Mouse (Mus musculus) MEL (cell line): ENCODE data around the gene Grin2d. TPM values are rescaled to one million over a fixed set of nuclear protein-coding genes. Genes with fewer than 3 reads are reported as not detected.

Source experiments
- DNase-seq: peaks from one replicate; pipeline ENCODE4 v3.0.0; 2011; ENCODE audit warnings: low read depth, low spot score
- H3K27ac ChIP-seq: 2 replicates; pipeline ENCODE4 v1.5.1; 2012; ENCODE audit warnings: low read depth, mild to moderate bottlenecking, control low read depth, low read length, moderate library complexity; ENCODE audit not compliant: control insufficient read depth
- H3K27me3 ChIP-seq, 2 experiments: fragments of 150-350 bp in 1 of 2; sonication (generic) in 1 of 2; 2 replicates each; pipeline ENCODE4 v1.6.1; 2012; ENCODE audit warnings: low read length in 2 of 2, mild to moderate bottlenecking in 2 of 2, improper control_type of control experiment in 1 of 2, moderate library complexity in 1 of 2; ENCODE audit not compliant: insufficient read depth in 2 of 2, control insufficient read depth in 1 of 2
- H3K36me3 ChIP-seq, 2 experiments: 2 replicates each; pipeline ENCODE4 v1.6.1; 2012 to 2014; ENCODE audit warnings: low read length in 2 of 2, improper control_type of control experiment in 1 of 2, inconsistent platforms in 1 of 2, mild to moderate bottlenecking in 1 of 2; ENCODE audit not compliant: insufficient read depth in 2 of 2, control insufficient read depth in 1 of 2
- H3K4me1 ChIP-seq, 2 experiments: fragments of 150-350 bp in 1 of 2; sonication (generic) in 1 of 2; 2 replicates each; pipeline ENCODE4 v1.6.1; 2012; ENCODE audit warnings: low read length in 2 of 2, improper control_type of control experiment in 1 of 2, mild to moderate bottlenecking in 1 of 2; ENCODE audit not compliant: insufficient read depth in 2 of 2, control insufficient read depth in 1 of 2
- H3K4me3 ChIP-seq, 2 experiments: fragments of 150-350 bp in 1 of 2; sonication (generic) in 1 of 2; 2 replicates each; pipeline ENCODE4 v1.5.1; 2012; ENCODE audit warnings: low read depth in 2 of 2, low read length in 2 of 2, mild to moderate bottlenecking in 2 of 2, moderate library complexity in 2 of 2, control low read depth in 1 of 2, improper control_type of control experiment in 1 of 2; ENCODE audit not compliant: control insufficient read depth in 1 of 2, insufficient read depth in 1 of 2
- H3K79me2 ChIP-seq: 2 replicates; pipeline ENCODE4 v1.6.1; 2012; ENCODE audit warnings: mild to moderate bottlenecking, low read length, moderate library complexity; ENCODE audit not compliant: control insufficient read depth, poor library complexity, insufficient read depth
- H3K9ac ChIP-seq: 2 replicates; pipeline ENCODE4 v1.6.1; 2012; ENCODE audit warnings: low read depth, mild to moderate bottlenecking, control low read depth, low read length, moderate library complexity; ENCODE audit not compliant: control insufficient read depth, poor library complexity, severe bottlenecking
- H3K9me3 ChIP-seq: fragments of 150-350 bp; sonication (generic); replicated peaks from 2 replicates; pipeline ENCODE4 v1.6.1; 2012; ENCODE audit warnings: mild to moderate bottlenecking, low read length, improper control_type of control experiment, moderate library complexity; ENCODE audit not compliant: insufficient read depth
- CTCF ChIP-seq, 3 experiments: IDR thresholded peaks in 2 of 3; conservative IDR thresholded peaks in 1 of 3; 2 replicates each; pipeline ENCODE4 v1.5.1; 2011 to 2012; ENCODE audit warnings: low read length in 3 of 3, low read depth in 2 of 3, mild to moderate bottlenecking in 2 of 3, improper control_type of control experiment in 1 of 3, inconsistent platforms in 1 of 3, mixed read lengths in 1 of 3, moderate library complexity in 1 of 3; ENCODE audit not compliant: control insufficient read depth in 1 of 3, insufficient read depth in 1 of 3, poor library complexity in 1 of 3, severe bottlenecking in 1 of 3
- E2F4 ChIP-seq: IDR thresholded peaks from 2 replicates; pipeline ENCODE4 v1.6.1; 2011; ENCODE audit warnings: low read depth, low read length, improper control_type of control experiment, borderline replicate concordance
- ELF1 ChIP-seq: IDR thresholded peaks from 2 replicates; pipeline ENCODE4 v1.6.1; 2014; ENCODE audit warnings: low read depth, mild to moderate bottlenecking, inconsistent platforms, low read length, improper control_type of control experiment, moderate library complexity
- EP300 ChIP-seq, 2 experiments: IDR thresholded peaks; 2 replicates each; pipeline ENCODE4 v1.6.1; 2011; ENCODE audit warnings: improper control_type of control experiment in 2 of 2, low read length in 2 of 2, low read depth in 1 of 2, mild to moderate bottlenecking in 1 of 2
- ETS1 ChIP-seq: IDR thresholded peaks from 2 replicates; pipeline ENCODE4 v1.6.1; 2012; ENCODE audit warnings: low read depth, mild to moderate bottlenecking, inconsistent platforms, low read length, improper control_type of control experiment, moderate library complexity
- GATA1 ChIP-seq: IDR thresholded peaks from 2 replicates; pipeline ENCODE4 v1.6.1; 2011; ENCODE audit warnings: low read depth, low read length, improper control_type of control experiment
- HCFC1 ChIP-seq: IDR thresholded peaks from 2 replicates; pipeline ENCODE4 v1.6.1; 2012; ENCODE audit warnings: low read depth, mild to moderate bottlenecking, inconsistent platforms, low read length, improper control_type of control experiment, moderate library complexity
- JUND ChIP-seq: IDR thresholded peaks from 2 replicates; pipeline ENCODE4 v1.6.1; 2011; ENCODE audit warnings: low read depth, mild to moderate bottlenecking, improper control_type of control experiment, low read length
- KAT2A ChIP-seq: conservative IDR thresholded peaks from 2 replicates; pipeline ENCODE4 v1.6.1; 2012; ENCODE audit warnings: low read depth, low read length, improper control_type of control experiment, inconsistent platforms
- MAZ ChIP-seq: IDR thresholded peaks from 2 replicates; pipeline ENCODE4 v1.6.1; 2012; ENCODE audit warnings: low read depth, mild to moderate bottlenecking, inconsistent platforms, low read length, improper control_type of control experiment
- MXI1 ChIP-seq: IDR thresholded peaks from 2 replicates; pipeline ENCODE4 v1.6.1; 2011; ENCODE audit warnings: mild to moderate bottlenecking, low read depth, low read length, improper control_type of control experiment
- MYB ChIP-seq: IDR thresholded peaks from 2 replicates; pipeline ENCODE4 v1.6.1; 2011; ENCODE audit warnings: mild to moderate bottlenecking, low read depth, low read length, improper control_type of control experiment
- MYC ChIP-seq: IDR thresholded peaks from 2 replicates; pipeline ENCODE4 v1.6.1; 2011; ENCODE audit warnings: low read depth, mild to moderate bottlenecking, low read length, improper control_type of control experiment, moderate library complexity
- NELFE ChIP-seq: IDR thresholded peaks from 2 replicates; pipeline ENCODE4 v1.6.1; 2011; ENCODE audit warnings: low read depth, low read length, improper control_type of control experiment
- NRF1 ChIP-seq: IDR thresholded peaks from 2 replicates; pipeline ENCODE4 v1.6.1; 2014; ENCODE audit warnings: low read depth, mild to moderate bottlenecking, inconsistent platforms, low read length, improper control_type of control experiment, moderate library complexity; ENCODE audit not compliant: poor library complexity, insufficient read depth, severe bottlenecking
- POLR2A ChIP-seq, 2 experiments: IDR thresholded peaks; 2 replicates each; pipeline ENCODE4 v1.6.1; 2011 to 2012; ENCODE audit warnings: low read length in 2 of 2, mild to moderate bottlenecking in 2 of 2, control low read depth in 1 of 2, improper control_type of control experiment in 1 of 2, low read depth in 1 of 2, moderate library complexity in 1 of 2; ENCODE audit not compliant: control insufficient read depth in 1 of 2, insufficient read depth in 1 of 2, poor library complexity in 1 of 2
- POLR2AphosphoS2 ChIP-seq: IDR thresholded peaks from 2 replicates; pipeline ENCODE4 v1.6.1; 2011; ENCODE audit warnings: low read length, improper control_type of control experiment
- POLR2AphosphoS5 ChIP-seq: IDR thresholded peaks from 2 replicates; pipeline ENCODE4 v1.6.1; 2012; ENCODE audit warnings: low read depth, borderline replicate concordance, mild to moderate bottlenecking, inconsistent platforms, low read length, moderate library complexity, mixed read lengths
- RCOR1 ChIP-seq: IDR thresholded peaks from 2 replicates; pipeline ENCODE4 v1.6.1; 2012; ENCODE audit warnings: low read depth, mild to moderate bottlenecking, inconsistent platforms, low read length, improper control_type of control experiment
- TAL1 ChIP-seq: IDR thresholded peaks from 2 replicates; pipeline ENCODE4 v1.6.1; 2012; ENCODE audit warnings: mild to moderate bottlenecking, inconsistent platforms, low read length, moderate library complexity, mixed read lengths
- TBP ChIP-seq: IDR thresholded peaks from 2 replicates; pipeline ENCODE4 v1.8.0; 2011; ENCODE audit warnings: low read depth, low read length, improper control_type of control experiment
- TCF12 ChIP-seq: IDR thresholded peaks from 2 replicates; pipeline ENCODE4 v1.6.1; 2014; ENCODE audit warnings: low read depth, mild to moderate bottlenecking, inconsistent platforms, low read length, improper control_type of control experiment, moderate library complexity
- UBTF ChIP-seq: IDR thresholded peaks from 2 replicates; pipeline ENCODE4 v1.6.1; 2012; ENCODE audit warnings: low read depth, mild to moderate bottlenecking, inconsistent platforms, low read length, improper control_type of control experiment, moderate library complexity, borderline replicate concordance; ENCODE audit not compliant: insufficient read depth
- USF1 ChIP-seq: IDR thresholded peaks from 2 replicates; pipeline ENCODE4 v1.6.1; 2014; ENCODE audit warnings: low read depth, mild to moderate bottlenecking, inconsistent platforms, low read length, improper control_type of control experiment, moderate library complexity
- USF2 ChIP-seq, 2 experiments: IDR thresholded peaks; 2 replicates each; pipeline ENCODE4 v1.6.1; 2011 to 2012; ENCODE audit warnings: improper control_type of control experiment in 2 of 2, low read length in 2 of 2, borderline replicate concordance in 1 of 2, inconsistent platforms in 1 of 2, low read depth in 1 of 2, mild to moderate bottlenecking in 1 of 2; ENCODE audit not compliant: insufficient read depth in 1 of 2
- ZKSCAN1 ChIP-seq: IDR thresholded peaks from 2 replicates; pipeline ENCODE4 v1.6.1; 2012; ENCODE audit warnings: low read depth, mild to moderate bottlenecking, inconsistent platforms, low read length, improper control_type of control experiment, moderate library complexity
- polyA plus RNA-seq, 2 experiments: library from polyadenylated mRNA; stranded (reverse) in 1 of 2; unstranded in 1 of 2; fragments of >175 nt in 1 of 2; fragments of >200 nt in 1 of 2; gene quantifications; 2 replicates each; pipeline versions ENCODE4 v1.2.1 to v1.2.4; 2012; ENCODE audit warnings: low replicate concordance in 2 of 2, low read depth in 1 of 2; ENCODE audit not compliant: insufficient read length in 2 of 2, insufficient read depth in 1 of 2, missing spikeins in 1 of 2
- total RNA-seq: library from RNA; depleted of rRNA; stranded (reverse); fragments of 300-350 nt; gene quantifications from 2 replicates; pipeline ENCODE4 v1.2.3, GENCODE M21; 2012

The Grin2d gene
- total and polyA plus RNA-seq, 3 experiments = 0.19 to 0.57 TPM; not detected in 1

- TF ChIP-seq USF2 (IDR thresholded peaks at IDR 0.05; ENCODE audit: borderline replicate concordance in 1 of 2, insufficient read depth in 1 of 2, low read depth in 1 of 2, low read length in 2 of 2) = no peak
- peak; percentile 48 for TF ChIP-seq HCFC1
- TF ChIP-seq E2F4 = no peak
- TF ChIP-seq RCOR1 = no peak
- peak in 1 of 2 experiments; percentile 3; a peak in 1 of 4 replicates for TF ChIP-seq EP300 (IDR thresholded peaks at IDR 0.05; ENCODE audit: low read depth in 1 of 2, low read length in 2 of 2)
- TF ChIP-seq POLR2A (IDR thresholded peaks at IDR 0.05; ENCODE audit: control insufficient read depth in 1 of 2, insufficient read depth in 1 of 2, low read depth in 1 of 2, low read length in 2 of 2, poor library complexity in 1 of 2) = peak in 1 of 2 experiments; percentile 74; a peak in 2 of 4 replicates
- TF ChIP-seq MAZ = peak; percentile 95
- peak; percentile 54; the same call in 1 of the 2 replicates for TF ChIP-seq MXI1
- TF ChIP-seq ZKSCAN1 = no peak
Measured at GRCm38 (mm10) chr7:45921242-45921621, 43.1 kb upstream of the Grin2d start, which contains the start of gene Emp3 (continued).

GRCm38 (mm10) chr7:45920583-45921241 is 42.5 kb upstream of the Grin2d start:
- no peaks in the 10 kb centered on the region for H3K27me3 ChIP-seq
- H3K9ac ChIP-seq = peak overlapping the region; percentile 77
- H3K27ac ChIP-seq = peak overlapping the region; percentile 89
- H3K9me3 ChIP-seq = no peaks in the 10 kb centered on the region
- peaks cover 0 to 13% of the 10 kb centered on the region in 2 experiments; a peak in 2 of 4 replicates for H3K36me3 ChIP-seq
- H3K4me1 ChIP-seq = peaks cover 8 to 19% of the 10 kb centered on the region in 2 experiments
- peak overlapping the region; percentile 63 to 64 for H3K4me3 ChIP-seq
- peaks cover 3% of the 10 kb centered on the region; the same call in 1 of the 2 replicates for H3K79me2 ChIP-seq
- no peak for TF ChIP-seq TBP
- TF ChIP-seq MXI1 = peak; percentile 39
- TF ChIP-seq JUND = peak; percentile 83; the same call in 1 of the 2 replicates
- TF ChIP-seq MYC = 0 out of 2 replicates have a peak, but pooled peaks have one; percentile 15
- TF ChIP-seq GATA1 = no peak
- no peak for TF ChIP-seq RCOR1
- no peak for TF ChIP-seq KAT2A
- TF ChIP-seq TAL1 = no peak
- peak; percentile 6 to 32; a peak in 2 of 4 replicates for TF ChIP-seq EP300 (IDR thresholded peaks at IDR 0.05; ENCODE audit: low read depth in 1 of 2, low read length in 2 of 2)
- DNase-seq = peak; percentile 60

GRCm38 (mm10) chr7:45919761-45920160 is 41.6 kb upstream of the Grin2d start:
- no peak for TF ChIP-seq TCF12
- no peak for TF ChIP-seq ETS1
- TF ChIP-seq E2F4 = no peak
- no peak for TF ChIP-seq UBTF
- TF ChIP-seq NRF1 = no peak
- no peak for TF ChIP-seq CTCF (IDR thresholded peaks at IDR 0.05 in 2 of 3, conservative IDR thresholded peaks at IDR 0.05 in 1 of 3; ENCODE audit: control insufficient read depth in 1 of 3, insufficient read depth in 1 of 3, low read depth in 2 of 3, low read length in 3 of 3, poor library complexity in 1 of 3, severe bottlenecking in 1 of 3)
- TF ChIP-seq ELF1 = no peak
- no peak for TF ChIP-seq POLR2AphosphoS5
- no peak for TF ChIP-seq USF1
- TF ChIP-seq NELFE = no peak
- no peak for TF ChIP-seq TBP
- TF ChIP-seq GATA1 = no peak
- no peak for TF ChIP-seq POLR2AphosphoS2
- TF ChIP-seq MYB = no peak

More at GRCm38 (mm10) chr7:45919761-45920160, 41.6 kb upstream of the Grin2d start:
- H3K36me3 ChIP-seq = peaks cover 0 to 13% of the 10 kb centered on the region in 2 experiments; a peak in 2 of 4 replicates
- no peak for DNase-seq
- no peak overlapping the region; a peak in 1 of 4 replicates for H3K4me3 ChIP-seq
- no peak overlapping the region for H3K9ac ChIP-seq
- H3K9me3 ChIP-seq = no peaks in the 10 kb centered on the region
- H3K27me3 ChIP-seq = no peaks in the 10 kb centered on the region
- peaks cover 8 to 19% of the 10 kb centered on the region in 2 experiments for H3K4me1 ChIP-seq
- no peak overlapping the region for H3K27ac ChIP-seq
- peaks cover 3% of the 10 kb centered on the region; the same call in 1 of the 2 replicates for H3K79me2 ChIP-seq
